ENCODE assay signal across 26 mouse cellular contexts in genomic region chr7:49181010-49181409, GRCm38 (mm10).
"Had no signal": no experiment of that assay in that cellular context is flagged by ENCODE, and none has a peak within 500 bp of the region (broad histone marks: within the 10 kb centered on the region; RNA-seq: fewer than 3 reads in every experiment).

No protein-coding gene starts in this region.

- H3K4me1 ChIP-seq: limb, embryonic 10.5 days; limb, embryonic 12.5 days; liver, embryonic 13.5 days had no signal

- H3K4me3 ChIP-seq: heart, adult 2 months; heart, embryonic 13.5 days; heart, embryonic 15.5 days; hindbrain, embryonic 10.5 days; hindbrain, embryonic 12.5 days; intestine, embryonic 15.5 days; layer of hippocampus, adult 2 months; limb, embryonic 10.5 days; limb, embryonic 12.5 days; liver, embryonic 13.5 days had no signal

- H3K9ac ChIP-seq: heart, embryonic 13.5 days; heart, embryonic 15.5 days; hindbrain, embryonic 12.5 days; hindbrain, embryonic 14.5 days; intestine, embryonic 15.5 days; limb, embryonic 12.5 days; liver, embryonic 13.5 days had no signal

- H3K27ac ChIP-seq: heart, adult 2 months; heart, embryonic 13.5 days; heart, embryonic 15.5 days; hindbrain, embryonic 10.5 days; hindbrain, embryonic 12.5 days; hindbrain, embryonic 14.5 days; intestine, embryonic 15.5 days; layer of hippocampus, adult 2 months; limb, embryonic 10.5 days; limb, embryonic 12.5 days; liver, embryonic 13.5 days had no signal

- H3K27me3 ChIP-seq: heart, embryonic 13.5 days; heart, embryonic 15.5 days; hindbrain, embryonic 12.5 days; intestine, embryonic 15.5 days; limb, embryonic 12.5 days; liver, embryonic 13.5 days had no signal

- H3K9me3 ChIP-seq: heart, embryonic 13.5 days; heart, embryonic 15.5 days; hindbrain, embryonic 10.5 days; hindbrain, embryonic 12.5 days; intestine, embryonic 15.5 days; limb, embryonic 10.5 days; limb, embryonic 12.5 days; liver, embryonic 13.5 days had no signal

- H3K36me3 ChIP-seq: heart, embryonic 13.5 days; heart, embryonic 15.5 days; hindbrain, embryonic 10.5 days; hindbrain, embryonic 12.5 days; intestine, embryonic 15.5 days; limb, embryonic 10.5 days; limb, embryonic 12.5 days; liver, embryonic 13.5 days had no signal

- ATAC-seq: hindbrain, embryonic 16.5 days; inflammation-experienced regulatory T-cells, adult 6 months; intestine, embryonic 15.5 days; intestine, postnatal 0 days had no signal

- H3K4me2 ChIP-seq: heart, embryonic 11.5 days; heart, embryonic 13.5 days; heart, embryonic 15.5 days; hindbrain, embryonic 12.5 days; hindbrain, embryonic 14.5 days; intestine, embryonic 15.5 days; limb, embryonic 12.5 days; liver, embryonic 11.5 days; liver, embryonic 13.5 days had no signal

- DNase-seq: gastrocnemius, postnatal 14 days; gastrocnemius, postnatal 36 days; heart, adult 2 months; heart, postnatal 14 days; heart, postnatal 36 days; kidney, adult 18-20 months; kidney, adult 8-10 months; kidney, postnatal 10 days; kidney, postnatal 25 days; kidney, postnatal 4 days; liver; liver, embryonic 13.5 days had no signal
